Mouse (Mus musculus) midbrain, embryonic 14.5 days (tissue): ENCODE data around the gene Olfml2a. TPM values are rescaled to one million over a fixed set of nuclear protein-coding genes. Genes with fewer than 3 reads are reported as not detected.

Source experiments
- ATAC-seq: fragments of 200-750 bp; cut with Nextera tagmentation; 2 replicates; pipeline ENCODE4 v1.8.0; 2017; ENCODE audit warnings: moderate number of reproducible peaks, moderate library complexity; ENCODE audit not compliant: low FRiP score, low TSS enrichment
- DNase-seq: peaks from one replicate; pipeline ENCODE4 v3.0.0-alpha.2; 2015
- H3K27ac ChIP-seq: fragments of 300-500 bp; sonication (generic); replicated peaks from 2 replicates; pipeline ENCODE4 v1.5.1; 2014; ENCODE audit warnings: mild to moderate bottlenecking, low read depth, low read length, moderate library complexity
- H3K27me3 ChIP-seq: fragments of 300-500 bp; sonication (generic); 2 replicates; pipeline ENCODE4 v1.6.1; 2014; ENCODE audit warnings: low read length, control low read depth, mixed read lengths; ENCODE audit not compliant: control insufficient read depth, insufficient read depth
- H3K36me3 ChIP-seq: fragments of 300-500 bp; sonication (generic); 2 replicates; pipeline ENCODE4 v1.6.1; 2014; ENCODE audit warnings: low read length, control low read depth; ENCODE audit not compliant: control insufficient read depth, insufficient read depth
- H3K4me1 ChIP-seq: fragments of 300-500 bp; sonication (generic); 2 replicates; pipeline ENCODE4 v1.6.1; 2014; ENCODE audit warnings: mild to moderate bottlenecking, antibody characterized with exemption, low read length, control low read depth; ENCODE audit not compliant: control insufficient read depth, insufficient read depth
- H3K4me2 ChIP-seq: fragments of 300-500 bp; sonication (generic); 2 replicates; pipeline ENCODE4 v1.6.1; 2014; ENCODE audit warnings: mild to moderate bottlenecking, low read length, moderate library complexity
- H3K4me3 ChIP-seq: fragments of 300-500 bp; sonication (generic); replicated peaks from 2 replicates; pipeline ENCODE4 v1.5.1; 2014; ENCODE audit warnings: low read depth, low read length
- H3K9ac ChIP-seq: fragments of 300-500 bp; sonication (generic); replicated peaks from 2 replicates; pipeline ENCODE4 v1.6.1; 2014; ENCODE audit warnings: mild to moderate bottlenecking, low read length, moderate library complexity
- H3K9me3 ChIP-seq: fragments of 300-500 bp; sonication (generic); 2 replicates; pipeline ENCODE4 v1.6.1; 2016; ENCODE audit warnings: low read length, control low read depth, mixed read lengths; ENCODE audit not compliant: control insufficient read depth
- WGBS: fragments of 180-500 bp; shearing (Covaris S2); extraction: QIAGEN DNeasy Blood & Tissue Kit; methylation state at CpG from one replicate; pipeline ENCODE4 v1.1.7; 2014; 5-methylcytosine and 5-hydroxymethylcytosine counted together
- polyA plus RNA-seq: library from polyadenylated mRNA; unstranded; fragments of >200 nt; fragmentation: Nextera tagmentation; extraction: Ambion mirVana; gene quantifications from 2 replicates; pipeline ENCODE4 v1.2.1, GENCODE M21; 2014

Olfml2a gene
- polyA plus RNA-seq, 1 experiment from 2014 or later: 2.2 TPM

DNA sequence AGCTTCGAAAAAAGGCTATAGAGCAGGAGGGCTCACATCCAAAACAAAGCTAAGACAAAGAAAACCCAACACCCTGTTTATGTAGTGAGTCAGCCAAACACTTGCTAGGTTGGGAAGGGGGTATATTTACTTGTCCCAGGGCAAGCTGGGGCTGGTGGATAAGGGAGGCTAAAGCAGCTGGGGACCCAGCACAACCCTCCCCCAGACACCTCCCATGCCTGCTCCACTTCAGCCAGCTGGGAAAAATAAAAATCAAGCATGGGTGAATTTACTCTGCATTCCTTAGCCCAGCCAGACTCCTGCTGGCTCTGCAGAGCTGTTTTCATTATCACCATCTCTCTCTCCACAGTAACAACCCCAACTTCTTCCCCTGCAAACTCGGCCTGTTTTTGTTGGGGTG is 2.2 kb downstream of the Olfml2a start:
- Histone ChIP-seq H3K36me3 (no peaks in the 10 kb centered on the region), H3K4me1 (peaks cover 10% of the 10 kb centered on the region), H3K4me2 (no peak overlapping the region), H3K27me3 (no peaks in the 10 kb centered on the region), H3K4me3 (no peak overlapping the region), H3K9me3 (no peaks in the 10 kb centered on the region), H3K27ac (no peak overlapping the region), H3K9ac (no peak overlapping the region)
- 28% methylated on average over 2 of the region's 2 CpGs for WGBS
- no peak for DNase-seq
- no peak for ATAC-seq

DNA sequence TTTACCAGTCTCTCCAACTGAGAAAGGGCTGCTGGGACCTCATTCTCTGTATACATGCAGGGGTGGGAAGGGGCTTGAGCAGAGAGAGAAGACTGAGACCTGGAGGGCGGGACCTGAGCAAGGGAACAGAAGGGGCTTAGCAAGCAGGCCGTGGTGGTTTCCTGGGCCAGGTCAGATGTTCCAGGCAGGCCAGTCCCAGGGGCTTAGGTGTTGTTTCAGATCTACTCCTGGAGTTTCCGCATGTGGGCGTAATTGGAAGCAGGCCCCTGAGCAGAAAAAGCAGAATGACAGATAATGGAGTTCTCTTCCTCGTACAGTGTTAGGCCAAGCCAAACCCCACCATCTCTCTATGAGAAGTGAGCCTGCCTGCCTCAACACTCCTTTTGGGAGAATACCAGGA is 3.2 kb downstream of the Olfml2a start:
- H3K4me3 ChIP-seq: no peak overlapping the region
- no peak overlapping the region for H3K4me2 ChIP-seq
- H3K27ac ChIP-seq: no peak overlapping the region
- H3K9me3 ChIP-seq: no peaks in the 10 kb centered on the region
- peaks cover 10% of the 10 kb centered on the region for H3K4me1 ChIP-seq
- DNase-seq: no peak
- ATAC-seq: no peak
- WGBS: 46% methylated on average over 5 of the region's 5 CpGs
- no peaks in the 10 kb centered on the region for H3K27me3 ChIP-seq
- no peaks in the 10 kb centered on the region for H3K36me3 ChIP-seq
- H3K9ac ChIP-seq: no peak overlapping the region

DNA sequence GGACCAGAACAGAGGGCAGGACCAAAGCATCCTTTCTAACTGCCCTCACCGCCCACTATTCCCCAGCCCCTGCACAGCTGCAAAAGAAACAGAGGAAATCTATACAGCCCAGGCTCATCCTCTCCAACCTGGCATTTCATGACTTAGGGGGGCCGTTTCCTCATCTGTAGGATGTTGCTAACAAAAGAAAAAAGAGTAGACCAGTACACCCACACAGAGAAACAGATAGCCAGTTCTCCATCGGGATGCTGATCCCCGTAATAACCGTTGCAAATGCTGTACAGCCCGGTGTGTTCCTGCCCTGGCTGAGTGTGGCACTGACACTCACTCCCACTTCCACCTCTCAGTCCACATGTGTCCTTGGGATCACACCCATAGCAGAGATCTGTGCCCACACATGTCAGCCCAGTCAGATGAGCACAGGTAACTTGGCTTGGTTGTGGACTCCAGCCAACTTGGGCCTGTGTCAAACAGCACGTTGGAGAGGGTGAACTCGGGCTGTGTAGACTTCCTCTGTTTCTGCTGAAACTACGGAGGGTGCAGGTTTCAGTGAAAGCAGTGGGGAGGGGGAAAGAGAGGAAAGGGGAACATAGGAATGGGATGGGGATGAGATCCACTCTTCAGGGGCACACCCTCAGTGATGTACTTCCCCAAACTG is 5.1 kb downstream of the Olfml2a start:
- H3K9me3 ChIP-seq: no peaks in the 10 kb centered on the region
- WGBS: 80% methylated on average over 9 of the region's 9 CpGs
- no peak overlapping the region for H3K4me2 ChIP-seq
- no peak for ATAC-seq
- H3K36me3 ChIP-seq: no peaks in the 10 kb centered on the region
- H3K4me3 ChIP-seq: no peak overlapping the region
- no peak overlapping the region for H3K9ac ChIP-seq
- no peaks in the 10 kb centered on the region for H3K27me3 ChIP-seq
- DNase-seq: no peak
- H3K27ac ChIP-seq: no peak overlapping the region
- H3K4me1 ChIP-seq: peaks cover 5% of the 10 kb centered on the region; the same call in 1 of the 2 replicates

DNA sequence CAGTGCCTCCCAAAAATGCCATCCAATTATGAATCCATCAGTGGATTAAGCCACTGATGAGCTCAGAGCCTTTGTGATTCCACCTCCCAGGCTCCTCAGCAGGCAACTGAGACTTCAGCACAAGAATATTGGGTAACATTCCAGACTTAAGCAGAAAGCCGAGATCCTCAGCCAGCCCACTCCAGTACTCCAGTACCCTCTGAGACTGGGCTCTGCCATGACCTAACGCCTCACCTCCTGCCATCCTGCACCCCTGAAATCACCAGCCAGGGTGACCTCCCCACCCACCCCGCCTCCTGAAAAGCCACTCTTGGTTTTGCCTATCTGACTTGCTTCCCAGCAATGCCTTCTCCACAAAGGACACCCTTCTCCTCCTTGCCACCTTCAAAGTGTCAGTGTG is 5.6 kb downstream of the Olfml2a start:
- Histone ChIP-seq H3K4me2 (no peak overlapping the region), H3K27ac (no peak overlapping the region), H3K36me3 (no peaks in the 10 kb centered on the region), H3K4me1 (no peaks in the 10 kb centered on the region), H3K4me3 (no peak overlapping the region), H3K9me3 (no peaks in the 10 kb centered on the region), H3K9ac (no peak overlapping the region), H3K27me3 (no peaks in the 10 kb centered on the region)
- 84% methylated on average over 3 of the region's 3 CpGs for WGBS
- ATAC-seq (no peak), DNase-seq (no peak)

DNA sequence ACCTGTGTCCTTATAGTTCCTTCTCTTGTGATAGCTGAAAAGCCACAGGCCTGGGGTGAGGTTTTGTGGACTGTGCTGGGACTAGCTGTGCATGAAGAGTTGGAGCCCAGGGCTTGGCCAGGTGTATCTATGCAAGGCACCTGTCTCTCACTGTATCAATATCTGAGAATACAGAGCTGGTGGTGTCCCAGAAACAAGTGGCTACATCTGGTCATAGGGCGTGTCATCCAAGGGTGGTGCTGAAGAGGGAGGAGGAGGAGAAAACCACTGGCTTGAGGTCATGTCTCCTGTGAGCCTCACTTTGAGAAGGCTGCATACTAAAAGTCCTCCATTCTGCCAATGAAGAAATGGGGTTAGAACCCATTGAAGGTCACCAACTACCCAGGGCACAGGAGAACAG is 6.2 kb downstream of the Olfml2a start:
- no peaks in the 10 kb centered on the region for H3K36me3 ChIP-seq
- no peak for DNase-seq
- 96% methylated on average over 1 of the region's 1 CpGs for WGBS

DNA sequence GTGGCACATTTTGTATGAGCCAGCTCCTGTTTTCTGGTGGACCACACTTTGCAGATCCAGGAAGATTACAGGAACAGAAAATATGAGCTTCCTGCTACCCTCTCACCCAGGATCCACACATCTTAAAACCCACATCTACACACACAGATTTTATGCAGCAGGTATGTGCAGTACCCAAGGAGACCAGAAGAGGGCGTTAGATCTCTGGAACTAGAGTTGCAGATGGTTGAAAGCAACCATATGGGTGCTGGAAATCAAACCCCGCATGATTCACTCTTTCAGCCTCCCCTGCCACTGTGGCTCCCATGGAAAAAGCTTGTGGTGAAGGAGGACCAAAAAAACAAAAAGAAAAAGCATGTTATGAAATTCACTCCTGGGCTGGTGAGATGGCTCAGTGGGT is 7.3 kb downstream of the Olfml2a start:
- DNase-seq (no peak), ATAC-seq (no peak)
- H3K27me3 ChIP-seq: no peaks in the 10 kb centered on the region
- no peaks in the 10 kb centered on the region for H3K9me3 ChIP-seq
- 76% methylated on average over 2 of the region's 2 CpGs for WGBS
- H3K4me1 ChIP-seq: no peaks in the 10 kb centered on the region
- no peak overlapping the region for H3K9ac ChIP-seq
- H3K4me2 ChIP-seq: no peak overlapping the region
- no peaks in the 10 kb centered on the region for H3K36me3 ChIP-seq
- no peak overlapping the region for H3K27ac ChIP-seq
- H3K4me3 ChIP-seq: no peak overlapping the region

More for the DNA sequence above, 6.2 kb downstream of the Olfml2a start:
- H3K27me3 ChIP-seq: no peaks in the 10 kb centered on the region
- no peak overlapping the region for H3K4me2 ChIP-seq
- no peak overlapping the region for H3K27ac ChIP-seq
- no peak overlapping the region for H3K9ac ChIP-seq
- no peak for ATAC-seq
- no peaks in the 10 kb centered on the region for H3K4me1 ChIP-seq
- no peak overlapping the region for H3K4me3 ChIP-seq
- H3K9me3 ChIP-seq: no peaks in the 10 kb centered on the region

DNA sequence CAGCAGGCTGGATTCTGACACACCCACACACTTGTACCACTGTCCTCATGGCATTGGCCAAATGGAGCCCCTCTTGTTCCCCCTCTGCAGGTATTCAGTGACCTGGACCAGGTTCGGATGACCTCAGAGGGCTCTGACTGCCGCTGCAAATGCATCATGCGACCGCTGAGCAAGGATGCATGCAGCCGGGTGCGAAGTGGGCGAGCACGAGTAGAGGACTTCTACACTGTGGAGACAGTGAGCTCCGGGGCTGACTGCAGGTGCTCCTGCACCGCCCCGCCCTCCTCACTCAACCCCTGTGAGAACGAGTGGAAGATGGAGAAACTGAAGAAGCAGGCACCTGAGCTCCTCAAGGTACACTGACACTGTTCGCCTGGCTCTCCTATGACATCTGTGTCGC is 9.6 kb downstream of the Olfml2a start:
- WGBS: 87% methylated on average over 14 of the region's 14 CpGs
- Histone ChIP-seq H3K4me3 (no peak overlapping the region), H3K36me3 (no peaks in the 10 kb centered on the region), H3K4me1 (no peaks in the 10 kb centered on the region), H3K27ac (no peak overlapping the region), H3K4me2 (no peak overlapping the region), H3K27me3 (no peaks in the 10 kb centered on the region), H3K9me3 (no peaks in the 10 kb centered on the region), H3K9ac (no peak overlapping the region)
- DNase-seq (no peak), ATAC-seq (no peak)

DNA sequence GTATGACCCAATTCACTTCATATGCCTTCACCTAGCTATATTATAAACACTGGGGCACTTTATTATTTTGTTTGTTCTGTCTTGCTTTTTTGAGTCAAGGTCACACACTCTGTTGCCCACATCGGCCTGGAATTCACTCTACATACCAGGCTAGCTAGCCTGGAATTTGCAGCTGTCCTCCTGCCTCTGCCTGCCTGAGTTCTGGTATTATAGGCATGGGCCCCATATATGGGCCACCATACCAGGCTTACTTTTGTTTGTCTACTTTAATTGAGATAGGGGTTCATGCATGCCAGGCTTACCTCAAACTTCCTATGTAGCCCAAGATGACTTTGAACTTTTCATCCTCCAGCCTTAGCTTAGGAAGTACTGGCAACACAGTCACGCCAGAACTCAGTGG is 10.1 kb downstream of the Olfml2a start:
- no peak for ATAC-seq
- Histone ChIP-seq H3K4me3 (no peak overlapping the region), H3K9ac (no peak overlapping the region), H3K27me3 (no peaks in the 10 kb centered on the region), H3K36me3 (no peaks in the 10 kb centered on the region), H3K9me3 (no peaks in the 10 kb centered on the region), H3K4me1 (no peaks in the 10 kb centered on the region), H3K27ac (no peak overlapping the region), H3K4me2 (no peak overlapping the region)
- DNase-seq: no peak
- WGBS: 93% methylated on average over 2 of the region's 2 CpGs

DNA sequence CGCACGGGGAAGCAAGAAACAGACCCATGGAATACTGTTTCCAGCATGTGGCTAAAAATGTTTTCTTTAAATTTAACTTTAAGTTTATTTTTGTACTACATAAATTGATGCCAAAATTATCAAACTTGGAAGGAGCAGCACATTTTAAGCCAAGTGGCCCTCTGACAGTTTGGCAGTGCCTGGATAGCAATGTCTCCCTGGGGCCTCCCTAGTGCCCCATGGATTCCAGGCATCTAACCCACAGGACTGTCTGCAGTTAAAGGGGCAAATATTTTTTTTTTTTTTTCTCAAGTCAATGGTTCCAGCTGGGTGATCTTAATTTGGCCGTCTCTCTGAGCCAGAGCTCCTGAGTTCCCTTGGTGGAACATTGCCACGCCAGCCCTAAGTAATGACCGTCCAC is 11.4 kb downstream of the Olfml2a start:
- DNase-seq (no peak), ATAC-seq (no peak)
- 83% methylated on average over 5 of the region's 5 CpGs for WGBS

More for the DNA sequence above, 11.4 kb downstream of the Olfml2a start:
- H3K9me3 ChIP-seq: no peaks in the 10 kb centered on the region
- no peak overlapping the region for H3K4me3 ChIP-seq
- no peaks in the 10 kb centered on the region for H3K27me3 ChIP-seq
- H3K4me1 ChIP-seq: no peaks in the 10 kb centered on the region
- H3K36me3 ChIP-seq: no peaks in the 10 kb centered on the region
- H3K9ac ChIP-seq: no peak overlapping the region
- no peak overlapping the region for H3K4me2 ChIP-seq
- no peak overlapping the region for H3K27ac ChIP-seq
